Mouse (Mus musculus) frontal cortex, postnatal 10 days (tissue): ENCODE measurements at regions not wholly inside any gene's neighbourhood (a gene's known extent, or its start where the extent isn't known, plus 50 kb on each side); places are given as distances from the start of the nearest gene placed in this dataset.
"Not testable (repeated sequence)": the region's sequence is repeated elsewhere in the genome, so short reads cannot be mapped to it uniquely, and the experiment has no call there.

Experiments used
- DNase-seq, 2 experiments: peaks; one replicate each; pipeline ENCODE4 v3.0.0; 2022; ENCODE audit warnings: low spot score in 2 of 2, mixed read lengths in 1 of 2

GRCm38 (mm10) chr3:11094804-11095203 is 759.3 kb upstream of the Gm38303 start:
- DNase-seq, result no peak

- DNase-seq, result no peak
These were observed 758.7 kb upstream of the Gm38303 start for GRCm38 (mm10) chr3:11094138-11094537.

GRCm38 (mm10) chr3:11083291-11083690 is 747.8 kb upstream of the Gm38303 start:
- DNase-seq, result no peak

- DNase-seq, result no peak
These were observed 738.5 kb upstream of the Gm38303 start for GRCm38 (mm10) chr3:11074012-11074411.

GRCm38 (mm10) chr3:11034995-11035769 is 699.7 kb upstream of the Gm38303 start:
- no peak for DNase-seq

GRCm38 (mm10) chr3:11029991-11030390 is 694.5 kb upstream of the Gm38303 start:
- no peak for DNase-seq

GRCm38 (mm10) chr3:11024422-11024821 is 688.9 kb upstream of the Gm38303 start:
- no peak for DNase-seq

GRCm38 (mm10) chr3:11020048-11020447 is 684.6 kb upstream of the Gm38303 start:
- DNase-seq, result no peak

GRCm38 (mm10) chr3:11014911-11015310 is 679.4 kb upstream of the Gm38303 start:
- not testable (repeated sequence) for DNase-seq

- DNase-seq, result no peak
These were observed 671.9 kb upstream of the Gm38303 start for GRCm38 (mm10) chr3:11007363-11007762.

GRCm38 (mm10) chr3:11006531-11007269 is 671.2 kb upstream of the Gm38303 start:
- DNase-seq, result no peak

GRCm38 (mm10) chr3:10978968-10979367 is 643.5 kb upstream of the Gm38303 start:
- no peak for DNase-seq

- DNase-seq, result no peak
These were observed 638.9 kb upstream of the Gm38303 start for GRCm38 (mm10) chr3:10974429-10974828.

GRCm38 (mm10) chr3:10952583-10952982 is 617.1 kb upstream of the Gm38303 start:
- no peak for DNase-seq

GRCm38 (mm10) chr3:10917056-10917455 is 581.6 kb upstream of the Gm38303 start:
- DNase-seq, result no peak

- peak in 1 of 2 experiments; percentile 10 for DNase-seq
These were observed 556.5 kb upstream of the Gm38303 start for GRCm38 (mm10) chr3:10891981-10892380.
